Mouse (Mus musculus): Measurements from ENCODE around the gene Krt27. TPM values are rescaled to one million over a fixed set of nuclear protein-coding genes. Genes with fewer than 3 reads are reported as not detected.

Gene Krt27
- not detected in 2 replicates for polyA plus RNA-seq (2012; rRNA removed)

DNA sequence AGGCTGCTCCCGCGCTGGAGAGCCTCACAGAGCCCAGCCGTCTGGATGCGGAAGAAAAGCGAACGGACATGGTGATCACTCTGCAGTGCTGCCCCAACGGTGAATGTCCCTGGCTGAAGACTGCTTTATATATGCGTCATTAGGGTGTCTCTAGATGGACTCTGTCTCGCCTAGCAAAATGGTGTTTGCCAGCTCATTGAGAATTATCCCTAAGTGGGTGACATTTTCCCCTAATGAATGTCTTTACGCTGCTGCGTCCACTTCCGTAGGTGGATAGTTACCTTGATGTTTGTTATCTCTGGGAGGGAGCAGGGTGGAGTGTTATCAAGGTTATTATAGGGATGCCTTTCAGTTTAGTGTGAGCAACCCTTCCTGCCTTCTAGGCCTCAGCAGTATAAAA lies at the start of gene Krt27:
Gene Krt27, minus strand, starts transcription at position 101 of the 400 bp plus-strand sequence.

DNA sequence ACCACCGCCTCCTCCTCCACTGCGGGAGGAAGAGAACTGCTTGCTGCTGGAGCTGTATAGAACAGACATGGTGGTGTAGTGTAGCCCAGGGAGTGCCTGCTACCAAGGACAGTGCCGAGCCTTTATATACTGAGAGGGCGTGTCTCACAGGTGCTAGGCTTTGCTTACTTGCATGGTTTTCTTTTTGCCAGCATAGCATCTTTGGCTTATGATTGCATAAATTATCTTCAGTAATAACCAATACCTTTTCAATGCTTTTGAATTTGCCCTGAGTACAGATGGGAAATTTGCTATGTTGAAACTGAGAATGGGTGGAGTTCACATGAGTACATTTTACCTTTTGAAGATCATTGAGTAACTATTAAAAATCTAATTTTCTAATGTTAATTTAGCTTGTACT lies 38.4 kb upstream of the Krt27 start, which contains the start of gene Krt10:
Gene Krt10, minus strand, starts transcription at position 101 of the 400 bp plus-strand sequence.

DNA sequence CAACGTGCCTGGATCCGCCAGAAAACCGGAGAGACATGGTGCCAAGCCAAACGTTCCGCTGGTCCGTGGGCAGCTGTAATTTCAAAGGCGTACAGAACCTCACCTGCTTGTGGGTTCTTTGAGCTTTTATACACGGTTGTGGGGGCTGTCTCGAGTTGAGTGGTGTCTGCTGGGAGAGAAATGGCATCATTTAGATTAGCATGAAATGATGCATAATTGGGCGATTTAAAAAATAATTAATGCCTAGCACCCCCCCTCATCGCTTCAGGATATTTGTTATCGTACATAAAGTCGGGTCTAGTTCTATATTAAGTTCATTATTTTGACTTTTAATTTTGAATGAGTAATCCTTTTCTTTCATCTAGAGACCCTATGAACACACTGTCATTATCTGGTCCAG lies 23.9 kb upstream of the Krt27 start, which contains the start of gene Krt28:
Gene Krt28, minus strand, starts transcription at position 101 of the 400 bp plus-strand sequence.

GRCm38 (mm10) chr11:99337866-99338265 lies 13.0 kb downstream of the Krt27 start, which contains the start of gene Krt26:
Gene Krt26 (minus strand): TSS chr11:99337966.

DNA sequence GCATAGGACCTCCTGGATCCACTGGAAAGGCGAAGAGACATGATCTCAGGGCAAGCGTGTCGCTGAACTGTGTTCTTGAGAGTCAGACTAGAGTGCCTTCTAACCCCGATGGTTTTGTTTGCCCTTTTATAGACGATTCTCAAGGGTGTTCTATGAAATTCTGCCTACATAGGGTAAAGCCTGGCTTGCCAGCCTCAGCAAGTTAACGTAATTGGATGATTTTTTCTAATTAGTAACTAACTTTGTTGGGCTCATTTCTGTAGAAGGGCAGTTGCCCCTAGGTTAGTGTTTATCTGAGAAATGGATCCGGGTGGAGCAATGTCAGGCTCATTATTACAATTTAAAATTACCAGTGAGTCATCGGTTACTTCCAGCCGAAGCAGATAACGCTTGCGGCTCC lies 28.1 kb downstream of the Krt27 start, which contains the start of gene Krt25:
Gene Krt25, minus strand, starts transcription at position 101 of the 400 bp plus-strand sequence.

Other genes starting within 250 kb of the Krt27 start
- 3.1 and 4.5 TPM in 2 replicates for gene Ccr7, start 196.0 kb downstream of the Krt27 start, polyA plus RNA-seq (2012; rRNA removed)
- 13.9 and 16.7 TPM in 2 replicates for gene Smarce1, start 120.1 kb downstream of the Krt27 start, polyA plus RNA-seq (2012; rRNA removed)
- gene Krt222, start 107.0 kb downstream of the Krt27 start, polyA plus RNA-seq (2012; rRNA removed), result 0.07 and 0.23 TPM in 2 replicates
- gene Krt24, start 65.8 kb downstream of the Krt27 start, polyA plus RNA-seq (2012; rRNA removed), result not detected in 2 replicates
- gene Krt25, start 28.2 kb downstream of the Krt27 start, polyA plus RNA-seq (2012; rRNA removed), result not detected in 2 replicates
- gene Krt26, start 13.1 kb downstream of the Krt27 start, polyA plus RNA-seq (2012; rRNA removed), result not detected in 2 replicates
- gene Krt28, start 23.8 kb upstream of the Krt27 start, polyA plus RNA-seq (2012; rRNA removed), result not detected in 2 replicates
- 0.33 and 0.76 TPM in 2 replicates for gene Krt10, start 38.3 kb upstream of the Krt27 start, polyA plus RNA-seq (2012; rRNA removed)
- gene Krt12, start 71.2 kb upstream of the Krt27 start, polyA plus RNA-seq (2012; rRNA removed), result 1.7 and 1.8 TPM in 2 replicates
- gene Krt20, start 87.0 kb upstream of the Krt27 start, polyA plus RNA-seq (2012; rRNA removed), result 244 and 256 TPM in 2 replicates
- 4.5 and 4.7 TPM in 2 replicates for gene Krt23, start 142.0 kb upstream of the Krt27 start, polyA plus RNA-seq (2012; rRNA removed)
- gene Krt39, start 170.2 kb upstream of the Krt27 start, polyA plus RNA-seq (2012; rRNA removed), result not detected in 2 replicates
- not detected in 2 replicates for gene Krt40, start 192.1 kb upstream of the Krt27 start, polyA plus RNA-seq (2012; rRNA removed)
- not detected in 2 replicates for gene Krtap3-3, start 199.8 kb upstream of the Krt27 start, polyA plus RNA-seq (2012; rRNA removed)
- not detected in 2 replicates for gene Krtap3-2, start 205.7 kb upstream of the Krt27 start, polyA plus RNA-seq (2012; rRNA removed)
- not detected in 2 replicates for gene Gm11939, start 208.4 kb upstream of the Krt27 start, polyA plus RNA-seq (2012; rRNA removed)
- 3.7 and 4.5 TPM in 2 replicates for gene Krtap3-1, start 215.5 kb upstream of the Krt27 start, polyA plus RNA-seq (2012; rRNA removed)
- not detected in 2 replicates for gene Krtap1-5, start 229.9 kb upstream of the Krt27 start, polyA plus RNA-seq (2012; rRNA removed)
- not detected in 2 replicates for gene Krtap1-4, start 232.6 kb upstream of the Krt27 start, polyA plus RNA-seq (2012; rRNA removed)
- not detected in 2 replicates for gene Krtap1-3, start 240.2 kb upstream of the Krt27 start, polyA plus RNA-seq (2012; rRNA removed)
- gene Krtap9-3, start 247.0 kb upstream of the Krt27 start, polyA plus RNA-seq (2012; rRNA removed), result not detected in 2 replicates